Mouse (Mus musculus) CD4-positive, CD25-positive, alpha-beta regulatory T cell, adult 4 months (primary cell): ENCODE results near the gene Tmem163. TPM values are rescaled to one million over a fixed set of nuclear protein-coding genes. Genes with fewer than 3 reads are reported as not detected.

Source experiments
- ATAC-seq: one replicate; pipeline ENCODE4 v1.8.0; 2017
- polyA plus RNA-seq, 2 experiments: library from polyadenylated mRNA; unstranded; fragments of 100-300 nt; shearing (Covaris generic); gene quantifications; one replicate each; pipeline ENCODE4 v1.2.1; 2017

Gene Tmem163
- polyA plus RNA-seq: under 1 TPM in 1 of 2 experiments, not detected in 1; 0.12 TPM

- ATAC-seq: peak; percentile 62
These were observed at the start of gene Tmem163 for GRCm38 (mm10) chr1:127679498-127680133. Gene Tmem163 (minus strand): TSS chr1:127679548.

DNA sequence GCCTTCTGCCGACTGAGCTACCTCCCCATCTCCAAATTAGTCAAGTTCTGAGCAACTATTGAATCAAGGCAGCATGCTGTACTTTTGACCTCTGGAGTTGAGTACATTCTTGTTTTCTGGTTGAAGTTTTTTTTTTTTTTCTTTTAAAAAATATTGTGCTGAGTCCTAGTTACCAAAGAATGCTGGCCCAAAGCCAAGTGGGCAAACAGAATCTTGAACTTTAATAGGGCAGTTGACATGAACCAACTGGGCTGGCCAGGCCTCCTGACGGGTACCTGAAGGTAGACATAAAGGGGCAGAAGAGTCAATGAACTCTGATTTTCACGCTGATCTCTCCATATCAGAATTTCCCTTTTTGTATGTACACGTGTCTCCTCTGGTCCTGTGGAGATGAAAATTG is 49.7 kb upstream of the Tmem163 start, which contains the start of gene Acmsd:
Gene Acmsd (plus strand): TSS at position 318 of the 400 bp plus-strand sequence.
- ATAC-seq: no peak

GRCm38 (mm10) chr1:127723596-127723995 is 44.2 kb upstream of the Tmem163 start:
- no peak for ATAC-seq

- no peak for ATAC-seq
These were observed 38.9 kb upstream of the Tmem163 start for GRCm38 (mm10) chr1:127718290-127718689.

GRCm38 (mm10) chr1:127716441-127716840 is 37.1 kb upstream of the Tmem163 start:
- ATAC-seq: no peak

- ATAC-seq: no peak
These were observed 26.9 kb upstream of the Tmem163 start for GRCm38 (mm10) chr1:127706269-127706668.

DNA sequence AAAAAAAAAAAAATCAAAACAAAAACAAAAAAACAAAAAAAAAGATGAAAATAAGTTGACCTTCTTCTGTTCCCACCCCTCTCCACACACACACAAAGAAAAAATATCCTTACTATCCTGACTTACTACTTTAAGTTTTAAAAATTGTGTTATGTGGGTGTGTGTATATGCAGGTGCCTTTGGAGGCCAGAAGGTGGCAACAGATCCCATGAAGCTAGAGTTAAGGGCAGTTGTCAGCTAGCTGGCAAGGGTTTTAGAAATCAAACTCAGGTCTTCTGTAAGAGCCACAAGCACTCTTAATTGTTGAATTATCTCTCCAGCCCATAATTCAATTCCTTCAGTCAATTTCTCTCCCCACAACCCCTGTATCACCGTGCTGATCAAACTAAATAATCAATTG is 22.8 kb upstream of the Tmem163 start:
- ATAC-seq: no peak

- ATAC-seq: no peak
These were observed 17.2 kb upstream of the Tmem163 start for GRCm38 (mm10) chr1:127696533-127696932.

GRCm38 (mm10) chr1:127677661-127678580 is 1.4 kb downstream of the Tmem163 start:
- ATAC-seq: peak; percentile 58

GRCm38 (mm10) chr1:127677131-127677631 is 2.2 kb downstream of the Tmem163 start:
- peak; percentile 23 for ATAC-seq

GRCm38 (mm10) chr1:127676516-127677099 is 2.7 kb downstream of the Tmem163 start:
- no peak for ATAC-seq

DNA sequence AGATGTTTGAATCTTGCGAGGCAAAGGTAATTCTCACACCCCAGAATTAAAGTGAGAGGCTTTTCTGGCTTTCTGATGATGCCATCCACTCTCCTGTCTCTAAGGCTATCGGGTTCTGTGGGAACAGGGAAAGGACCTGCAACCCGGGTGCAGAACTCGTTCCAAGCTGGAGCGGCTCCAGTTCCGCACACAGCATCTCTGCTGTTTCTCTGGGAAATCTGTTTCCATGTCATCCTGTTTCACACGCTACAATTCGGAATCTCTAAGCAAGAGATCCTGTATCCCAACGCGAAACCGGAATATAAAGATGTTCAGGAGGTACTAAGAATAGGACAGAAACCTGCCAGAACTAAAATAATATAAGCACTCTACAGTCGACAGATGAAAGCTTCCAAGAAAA is 3.2 kb downstream of the Tmem163 start:
- ATAC-seq: no peak

DNA sequence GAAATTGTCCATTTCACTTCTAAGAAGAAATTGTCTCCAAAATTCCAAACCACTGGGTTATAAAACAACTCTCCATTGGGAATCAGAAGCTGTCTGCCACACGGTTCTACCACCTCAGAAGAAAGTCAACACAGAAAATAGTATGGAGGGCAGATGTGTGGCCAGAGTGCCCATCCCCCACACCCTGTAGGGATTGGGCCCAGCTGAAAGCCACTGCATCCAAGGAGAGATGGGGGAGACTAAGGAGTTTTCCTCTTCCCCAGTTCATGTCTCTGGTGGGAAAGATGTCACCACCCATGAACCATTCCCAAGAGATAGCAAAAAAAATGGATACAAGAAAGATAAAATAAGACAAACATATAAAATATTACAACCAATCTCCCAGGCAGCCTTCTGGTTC is 4.1 kb downstream of the Tmem163 start:
- no peak for ATAC-seq

DNA sequence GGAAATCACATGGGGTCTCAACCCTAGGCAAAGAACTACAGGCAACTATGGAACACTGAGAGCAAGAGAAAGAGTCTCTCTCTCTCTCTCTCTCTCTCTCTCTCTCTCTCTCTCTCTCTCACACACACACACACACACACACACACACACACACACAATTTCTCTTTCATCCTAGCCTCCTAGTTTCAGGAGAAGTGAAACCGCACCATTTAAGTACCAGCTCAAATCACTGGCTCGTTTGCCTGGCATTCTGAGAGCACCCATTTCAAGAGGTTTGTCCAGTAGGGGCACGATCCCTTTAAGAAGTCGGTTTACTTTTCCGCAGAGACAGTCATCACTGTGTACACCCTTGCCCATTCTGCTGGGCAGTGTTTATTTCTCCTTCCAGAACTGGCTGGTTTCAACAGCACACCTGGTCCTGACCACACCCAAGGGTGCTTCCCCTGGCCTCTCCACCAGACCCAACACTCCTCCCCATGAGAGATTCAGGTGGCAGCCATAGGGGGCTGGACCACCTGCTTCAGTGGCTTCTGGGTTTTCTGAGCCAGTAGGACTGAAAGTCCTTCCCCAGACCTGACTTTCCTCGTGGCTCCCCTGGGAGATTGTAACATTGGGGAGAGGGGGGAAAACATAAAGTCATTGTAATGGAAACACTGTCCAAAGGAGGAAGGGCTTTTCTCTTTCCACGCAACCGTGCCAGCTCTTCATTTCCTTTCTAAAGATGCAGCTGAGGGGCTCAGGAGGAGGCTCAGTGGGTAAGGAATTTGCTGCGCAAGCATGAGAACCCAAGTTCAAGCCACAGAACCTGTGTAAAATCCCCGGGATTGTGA is 5.9 kb downstream of the Tmem163 start:
- no peak for ATAC-seq

DNA sequence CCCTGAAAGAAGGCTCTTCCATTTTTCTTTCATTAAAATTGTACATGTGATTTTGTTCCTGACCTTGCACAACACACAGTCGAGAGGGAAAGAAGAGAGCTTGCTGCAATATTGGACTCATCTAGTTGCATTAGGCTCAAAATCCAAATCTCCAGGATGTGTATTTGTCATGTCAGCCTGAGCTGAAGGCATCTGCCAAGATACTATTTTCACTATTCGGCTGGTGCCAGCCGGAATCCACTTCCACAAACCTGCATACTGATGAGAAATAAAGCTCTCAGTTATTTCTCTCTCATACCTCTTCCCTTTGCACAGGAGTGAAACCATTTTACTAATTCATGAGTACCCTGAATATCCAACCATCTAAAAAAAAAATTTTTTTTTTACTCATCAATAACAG is 11.2 kb downstream of the Tmem163 start:
- no peak for ATAC-seq

GRCm38 (mm10) chr1:127667110-127667860 is 12.1 kb downstream of the Tmem163 start:
- no peak for ATAC-seq

GRCm38 (mm10) chr1:127666221-127666620 is 13.1 kb downstream of the Tmem163 start:
- no peak for ATAC-seq

- ATAC-seq: no peak
These were observed 16.8 kb downstream of the Tmem163 start for GRCm38 (mm10) chr1:127662385-127663068.

GRCm38 (mm10) chr1:127661118-127662012 is 18.0 kb downstream of the Tmem163 start:
- no peak for ATAC-seq

DNA sequence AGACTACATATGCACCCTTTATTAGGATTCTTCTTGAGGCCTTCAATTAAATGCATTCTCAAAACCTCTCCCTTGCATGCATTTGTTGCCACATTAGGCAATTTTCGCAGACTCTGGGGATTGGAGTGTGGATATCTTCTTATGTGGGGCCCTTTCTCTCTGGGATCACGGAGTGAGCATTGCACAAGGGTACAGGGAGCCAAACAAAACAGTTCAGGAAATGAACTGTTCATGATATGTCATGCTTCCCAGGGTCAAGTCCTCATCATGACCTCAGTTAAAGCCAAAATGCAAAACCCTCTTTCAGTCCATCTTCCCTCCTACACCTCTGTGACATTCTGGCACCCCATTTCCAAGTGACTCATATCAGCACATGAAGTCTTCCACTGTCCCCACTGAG is 27.8 kb downstream of the Tmem163 start:
- no peak for ATAC-seq
